Mouse (Mus musculus) ES-Bruce4 (cell line): Measurements from ENCODE around the gene B9d2.

Experiments used
- CTCF ChIP-seq: IDR thresholded peaks from one replicate; pipeline ENCODE4 v1.8.1; 2011; ENCODE audit warnings: low read depth, low read length
- EP300 ChIP-seq: IDR thresholded peaks from 2 replicates; pipeline ENCODE4 v1.6.1; 2011; ENCODE audit warnings: low read depth, low read length; ENCODE audit not compliant: insufficient read depth
- POLR2A ChIP-seq: IDR thresholded peaks from one replicate; pipeline ENCODE4 v1.8.1; 2011; ENCODE audit warnings: low read length; ENCODE audit not compliant: insufficient read depth

DNA sequence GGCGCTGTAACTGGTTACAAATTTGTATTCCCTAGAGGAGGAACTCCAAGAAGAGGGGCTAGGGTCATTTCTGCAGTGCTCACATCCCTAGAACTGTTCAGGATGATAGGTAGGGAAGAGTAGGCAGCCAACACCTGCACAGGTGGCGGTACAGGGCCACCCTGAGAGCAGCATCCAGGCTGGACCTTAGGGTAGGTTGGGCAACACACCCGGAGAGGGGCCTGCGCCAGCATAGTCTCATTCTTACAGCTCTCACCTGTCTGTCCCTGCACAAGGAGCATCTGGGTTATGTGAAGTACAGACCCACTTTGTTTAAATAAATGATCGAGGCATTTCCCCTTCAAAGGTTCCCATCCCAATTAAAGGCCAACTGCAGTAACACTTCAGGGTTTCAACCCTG is 40.2 kb downstream of the B9d2 start:
- TF ChIP-seq POLR2A (no peak), EP300 (no peak), CTCF (no peak)
